Mouse (Mus musculus) adrenal gland, postnatal 10 days (tissue): ENCODE results near the gene Themis3. TPM values are rescaled to one million over a fixed set of nuclear protein-coding genes. Genes with fewer than 3 reads are reported as not detected.

Source experiments
- DNase-seq: peaks from one replicate; pipeline ENCODE4 v3.0.0; 2021; ENCODE audit warnings: mixed read lengths
- long read RNA-seq, 2 experiments: library from polyadenylated mRNA; stranded (forward); transcript quantifications; one replicate each; pipeline ENCODE4 v2.0.0; 2021
- total RNA-seq, 2 experiments: library from RNA; stranded (reverse); gene quantifications; 2 replicates each; pipeline ENCODE4 v1.2.3; 2021

The Themis3 gene
- under 1 TPM; 0.09 to 0.15 TPM for total RNA-seq
- long read RNA-seq, experiment 1: 0 reads
- long read RNA-seq, experiment 2: 0 reads

- DNase-seq: no peak
These were observed at the start of gene Themis3 for GRCm38 (mm10) chr17:66594435-66594834. TSS of gene Themis3 (minus strand) at chr17:66594621.

- DNase-seq: no peak
These were observed 43.7 kb upstream of the Themis3 start for GRCm38 (mm10) chr17:66637951-66638722.

- DNase-seq: no peak
These were observed 25.7 kb upstream of the Themis3 start for GRCm38 (mm10) chr17:66619996-66620656.

GRCm38 (mm10) chr17:66619255-66619826, 24.9 kb upstream of the Themis3 start:
- no peak for DNase-seq

- no peak for DNase-seq
These were observed 15.6 kb upstream of the Themis3 start for GRCm38 (mm10) chr17:66610032-66610431.

GRCm38 (mm10) chr17:66604931-66605330, 10.5 kb upstream of the Themis3 start:
- no peak for DNase-seq

- DNase-seq: no peak
These were observed 6.8 kb upstream of the Themis3 start for GRCm38 (mm10) chr17:66601171-66601570.

GRCm38 (mm10) chr17:66595867-66596266, 1.4 kb upstream of the Themis3 start:
- DNase-seq: no peak

GRCm38 (mm10) chr17:66595256-66595655, 835 bp upstream of the Themis3 start:
- DNase-seq: no peak

- no peak for DNase-seq
These were observed 3.9 kb downstream of the Themis3 start for GRCm38 (mm10) chr17:66590353-66591075.

- no peak for DNase-seq
These were observed 4.6 kb downstream of the Themis3 start for GRCm38 (mm10) chr17:66589864-66590263.

- no peak for DNase-seq
These were observed 7.7 kb downstream of the Themis3 start for GRCm38 (mm10) chr17:66586741-66587140.

GRCm38 (mm10) chr17:66586078-66586477, 8.3 kb downstream of the Themis3 start:
- no peak for DNase-seq

- DNase-seq: no peak
These were observed 13.4 kb downstream of the Themis3 start for GRCm38 (mm10) chr17:66580990-66581389.

GRCm38 (mm10) chr17:66578007-66578406, 16.4 kb downstream of the Themis3 start:
- peak; percentile 73 for DNase-seq

GRCm38 (mm10) chr17:66577507-66577906, 16.9 kb downstream of the Themis3 start:
- DNase-seq: no peak

GRCm38 (mm10) chr17:66572677-66573060, 21.8 kb downstream of the Themis3 start:
- peak; percentile 59 for DNase-seq

GRCm38 (mm10) chr17:66571860-66572676, 22.4 kb downstream of the Themis3 start:
- DNase-seq: peak; percentile 15

- peak; percentile 34 for DNase-seq
These were observed 30.2 kb downstream of the Themis3 start for GRCm38 (mm10) chr17:66564213-66564612.

GRCm38 (mm10) chr17:66563551-66563950, 30.9 kb downstream of the Themis3 start:
- no peak for DNase-seq

- DNase-seq: no peak
These were observed 33.0 kb downstream of the Themis3 start for GRCm38 (mm10) chr17:66561380-66561779.
